Mouse (Mus musculus): ENCODE measurements around the gene Melk.

Gene Melk

DNA sequence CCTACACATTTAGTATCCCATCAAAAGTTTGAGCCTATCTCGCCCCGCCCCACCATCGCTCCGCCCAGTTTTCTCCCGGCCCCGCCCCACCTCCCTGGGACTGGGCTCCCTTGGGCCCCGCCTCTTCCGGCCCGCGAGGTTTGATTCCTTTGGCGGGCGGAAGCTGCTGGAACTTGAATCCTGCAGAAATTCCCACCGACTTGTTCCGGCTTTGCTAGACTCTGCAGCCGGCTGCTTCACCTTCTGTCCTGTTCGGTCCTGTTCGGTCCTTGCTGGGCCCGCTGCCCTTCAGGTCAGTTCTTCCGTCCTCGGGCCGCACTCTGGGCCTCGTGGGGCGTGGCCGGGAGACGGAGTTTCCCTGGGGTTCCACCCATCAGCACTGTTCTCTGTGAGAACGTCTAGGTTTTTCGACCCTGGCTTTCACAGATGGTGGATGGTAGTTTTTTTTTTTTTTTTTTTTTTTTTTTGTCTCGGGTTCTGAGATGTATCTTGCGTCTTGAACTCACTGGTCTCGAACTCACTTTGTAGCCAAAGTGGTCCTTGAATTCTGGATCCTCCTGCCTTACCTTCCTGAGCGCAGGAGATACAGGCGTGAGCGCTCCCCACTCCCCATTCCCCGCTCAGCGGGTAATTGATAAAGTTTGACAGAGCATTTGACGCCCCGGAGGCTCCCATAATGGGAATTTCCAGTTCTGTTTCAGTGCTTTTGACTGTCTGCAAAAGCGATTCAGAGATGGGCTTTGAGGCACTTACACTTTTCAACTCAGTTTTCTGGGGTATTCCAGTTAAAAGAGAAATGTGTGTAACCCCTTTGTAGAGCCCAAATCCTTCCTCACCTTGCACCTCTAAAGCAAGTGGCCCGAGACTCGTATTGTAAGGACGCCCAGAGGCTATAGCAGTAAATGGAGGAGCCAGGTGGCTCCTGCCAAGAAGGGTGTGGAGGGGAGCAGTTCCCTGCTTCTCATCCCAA is at the start of gene Melk:
TSS of gene Melk (plus strand) at position 96 of the 970 bp plus-strand sequence.
- in situ Hi-C loops (cut with MboI, MseI), result no loop called here

DNA sequence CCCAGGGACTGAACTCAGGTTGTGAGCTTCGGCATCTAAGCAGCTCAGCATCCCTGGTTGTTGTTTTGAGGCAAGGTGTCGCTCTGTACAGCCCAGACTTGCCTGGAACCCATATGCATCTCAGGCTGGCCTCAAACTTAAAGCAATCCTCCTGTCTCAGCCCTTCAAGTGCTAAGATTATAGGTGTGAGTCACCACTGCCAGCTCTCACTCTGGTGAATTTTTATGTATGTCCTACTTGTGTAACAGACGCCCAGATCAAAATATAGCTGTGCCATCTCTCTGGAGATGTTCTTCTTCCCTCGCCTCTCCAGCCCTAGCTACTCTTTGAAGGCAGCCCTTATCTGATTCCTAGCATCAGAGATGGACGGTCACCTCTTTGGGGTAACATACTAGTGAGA is 49.2 kb upstream of the Melk start:
- in situ Hi-C loops (cut with MboI, MseI), result no loop called here

DNA sequence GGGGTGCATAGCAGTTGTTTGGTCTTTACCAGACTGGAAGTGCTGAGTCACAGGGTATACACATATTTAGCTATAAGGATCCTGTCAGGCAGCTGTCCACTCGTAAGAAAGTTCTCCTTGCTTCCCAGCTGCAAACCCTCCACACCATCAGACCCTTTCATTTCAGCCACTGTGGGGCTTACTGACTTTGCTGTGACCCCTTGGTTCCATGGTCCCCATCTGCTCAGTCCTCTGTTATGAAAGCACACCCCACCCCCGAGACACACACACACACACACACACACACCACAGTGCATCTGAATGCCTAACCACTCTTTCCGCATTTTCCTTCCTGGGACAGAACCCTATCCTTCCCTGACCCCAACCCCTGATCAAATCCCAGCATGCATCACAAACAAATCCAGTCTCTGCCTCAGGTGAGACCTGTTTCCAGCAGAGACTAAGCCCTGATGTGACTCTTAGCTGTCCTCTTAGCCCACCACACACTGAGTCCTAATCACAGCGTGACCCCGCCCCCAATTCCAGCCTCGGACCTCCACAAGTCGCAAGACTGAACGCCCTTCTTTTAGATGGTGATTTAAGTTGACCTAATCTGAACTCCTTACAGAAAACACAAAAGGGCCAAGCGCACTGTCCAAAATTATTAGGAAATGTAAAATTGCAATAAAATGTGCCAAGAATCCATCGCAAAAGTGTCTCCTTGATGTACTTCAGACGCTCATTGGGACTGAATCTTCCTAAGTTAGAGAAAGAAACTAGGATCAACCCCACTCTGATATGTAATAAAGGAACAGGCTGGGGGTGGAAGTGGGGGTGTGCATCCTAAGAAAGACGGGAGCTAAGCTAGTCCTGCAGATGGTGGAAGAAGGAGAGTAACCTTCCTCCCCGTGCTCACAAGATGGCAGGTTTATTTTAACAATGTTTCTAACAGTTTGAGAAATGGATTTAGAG is 48.4 kb upstream of the Melk start:
- in situ Hi-C loops (cut with MboI, MseI), result no loop called here

DNA sequence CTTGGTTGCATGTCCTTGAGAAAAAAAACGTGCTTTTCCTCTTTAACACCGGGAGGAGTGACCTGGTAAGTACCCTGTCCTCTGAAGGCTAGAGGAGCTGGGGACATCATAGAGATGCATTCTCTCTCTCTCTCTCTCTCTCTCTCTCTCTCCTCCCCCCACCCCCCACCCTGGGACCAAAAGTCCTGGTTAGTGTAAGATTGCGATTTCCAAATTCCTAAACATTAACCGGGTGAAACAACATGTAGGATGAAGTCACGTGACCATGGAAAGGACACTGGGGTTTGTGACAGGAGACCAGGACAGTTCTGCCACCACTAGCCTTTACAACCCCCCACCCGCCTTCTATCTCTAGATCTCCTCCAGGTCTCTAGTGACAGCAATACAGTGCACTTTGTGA is 47.5 kb upstream of the Melk start:
- in situ Hi-C loops (cut with MboI, MseI), result no loop called here

DNA sequence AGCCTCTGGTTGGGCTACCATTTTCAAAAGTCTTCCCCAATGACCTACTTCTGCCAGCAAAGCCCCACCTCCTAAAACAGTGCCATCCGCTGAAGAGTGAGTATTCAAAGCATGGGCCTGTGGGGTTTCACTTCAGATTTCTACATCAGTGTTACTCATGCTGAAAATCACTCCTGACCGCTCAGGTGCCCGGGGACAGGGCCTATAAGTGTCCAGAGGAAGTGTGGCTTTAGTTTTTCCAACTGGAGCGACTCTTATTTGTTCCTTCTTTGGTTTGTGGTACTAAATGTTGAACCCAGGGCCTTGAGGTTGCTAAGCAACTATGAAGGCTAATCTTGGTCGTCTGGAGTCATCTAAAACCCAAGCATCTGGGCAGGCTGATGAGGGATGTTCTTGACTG is 46.1 kb upstream of the Melk start:
- in situ Hi-C loops (cut with MboI, MseI), result no loop called here

DNA sequence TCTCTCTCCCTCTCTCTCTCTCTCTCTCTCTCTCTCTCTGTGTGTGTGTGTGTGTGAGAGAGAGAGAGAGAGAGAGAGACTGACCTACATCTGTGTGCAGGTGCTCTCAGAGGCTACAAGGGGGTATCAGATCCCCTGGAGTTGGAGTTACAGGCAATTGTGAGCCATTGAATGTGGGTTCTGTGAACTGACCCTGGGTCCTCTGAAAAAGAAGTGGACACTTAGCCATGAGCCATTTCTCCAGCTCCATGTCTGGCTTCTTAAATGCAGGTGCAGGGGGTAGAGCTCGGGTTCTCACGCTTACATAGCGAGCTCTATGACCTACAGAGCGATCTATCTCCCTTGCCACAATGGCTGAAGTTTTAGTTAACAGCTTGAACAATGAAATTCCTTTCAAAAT is 41.5 kb upstream of the Melk start:
- in situ Hi-C loops (cut with MboI, MseI), result no loop called here

DNA sequence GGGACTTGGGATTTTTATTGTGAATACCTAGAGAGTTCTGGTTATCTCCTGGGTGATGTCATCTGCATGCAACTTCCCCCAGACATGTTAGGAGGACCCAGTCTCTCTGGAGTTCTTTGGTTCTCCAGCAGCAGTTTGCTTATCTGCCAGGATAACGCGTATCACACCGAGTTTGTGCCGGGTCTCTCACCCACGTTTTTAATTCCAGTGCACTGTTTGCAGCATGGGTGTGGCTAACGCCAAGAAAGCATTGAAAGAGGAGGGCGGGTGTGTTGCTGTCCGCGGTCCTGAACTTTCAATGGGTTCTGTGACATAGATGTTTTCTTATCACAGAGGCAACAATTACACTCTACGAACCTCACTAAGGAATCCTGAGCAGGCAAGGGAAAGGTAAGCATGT is 40.4 kb upstream of the Melk start:
- in situ Hi-C loops (cut with MboI, MseI), result no loop called here

DNA sequence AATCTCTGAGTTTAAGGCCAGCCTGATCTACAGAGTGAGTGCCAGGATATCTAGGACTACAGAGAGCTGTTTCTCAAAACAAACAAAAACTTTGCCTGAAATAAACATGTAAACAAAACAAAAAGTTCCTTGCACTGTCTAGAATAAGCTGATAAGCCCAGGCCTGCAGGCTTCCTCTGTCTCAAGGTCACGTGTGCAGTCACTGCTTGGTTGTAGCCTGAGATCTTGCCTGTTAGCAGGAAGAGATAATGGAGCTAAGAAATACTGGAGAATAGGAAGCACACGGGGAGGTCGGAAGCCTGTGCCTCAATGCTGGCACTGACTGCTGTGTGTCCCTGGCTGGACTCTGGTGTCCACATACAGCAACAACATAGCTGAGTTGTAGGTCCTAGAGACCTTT is 35.2 kb upstream of the Melk start:
- in situ Hi-C loops (cut with MboI, MseI), result no loop called here

DNA sequence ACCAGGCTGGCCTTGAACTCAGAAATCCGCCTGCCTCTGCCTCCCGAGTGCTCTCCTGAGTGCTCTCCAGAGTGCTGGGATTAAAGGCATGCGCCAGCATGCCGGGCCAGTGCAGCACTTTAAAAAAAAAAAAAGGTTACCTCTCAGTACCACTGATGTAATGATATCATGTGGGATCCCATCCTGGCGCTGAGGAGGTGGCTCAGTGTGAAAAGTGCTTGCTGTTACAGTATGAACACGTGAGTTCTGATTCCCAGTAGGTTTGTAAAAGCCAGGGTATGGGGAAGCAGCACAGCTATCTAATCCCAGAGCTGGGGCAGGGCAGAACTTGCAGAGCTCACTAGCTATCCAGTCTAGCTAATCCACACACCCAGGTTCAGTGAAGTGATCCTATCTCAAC is 33.2 kb upstream of the Melk start:
- in situ Hi-C loops (cut with MboI, MseI), result no loop called here

DNA sequence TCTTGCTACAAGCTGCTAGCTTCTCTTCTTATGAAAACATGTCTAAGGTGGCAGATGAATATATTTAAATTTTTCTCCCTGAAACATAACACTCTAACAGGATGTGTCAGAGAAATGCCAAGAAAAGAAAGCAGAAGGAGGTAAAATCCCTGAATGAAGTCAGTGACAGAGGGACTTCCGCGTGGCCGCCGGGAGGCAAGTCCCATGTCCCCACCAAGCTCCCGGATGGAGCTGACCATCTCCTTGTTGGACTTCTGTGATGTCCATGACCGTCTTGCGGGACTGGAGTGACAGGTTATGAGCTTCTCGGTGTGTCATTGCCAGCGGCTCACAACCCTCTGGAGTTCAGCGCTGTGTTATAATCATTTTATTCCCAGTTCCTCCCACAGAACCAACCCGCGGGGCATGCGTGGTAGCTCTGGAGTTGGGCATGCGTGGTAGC is 31.3 kb upstream of the Melk start:
- in situ Hi-C loops (cut with MboI, MseI), result no loop called here

DNA sequence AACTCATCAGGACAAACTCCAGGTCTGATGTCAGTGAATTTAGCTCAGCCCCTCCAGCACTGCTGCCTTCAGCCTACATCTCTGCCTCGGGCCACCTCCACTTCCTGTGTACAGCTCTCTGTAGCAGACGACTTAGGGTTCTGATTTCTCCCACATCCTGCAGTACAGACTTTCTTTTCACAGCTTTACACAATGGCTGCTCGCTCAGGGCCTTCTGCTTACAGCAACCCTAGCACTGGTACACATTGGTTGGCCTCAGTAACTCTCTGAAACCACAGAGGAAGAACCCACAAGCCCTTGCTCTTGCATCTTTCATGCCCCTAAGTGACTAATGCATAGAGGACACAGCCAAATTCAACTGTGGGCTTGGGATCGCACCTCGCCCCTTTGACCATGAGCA is 29.5 kb upstream of the Melk start:
- in situ Hi-C loops (cut with MboI, MseI), result no loop called here

DNA sequence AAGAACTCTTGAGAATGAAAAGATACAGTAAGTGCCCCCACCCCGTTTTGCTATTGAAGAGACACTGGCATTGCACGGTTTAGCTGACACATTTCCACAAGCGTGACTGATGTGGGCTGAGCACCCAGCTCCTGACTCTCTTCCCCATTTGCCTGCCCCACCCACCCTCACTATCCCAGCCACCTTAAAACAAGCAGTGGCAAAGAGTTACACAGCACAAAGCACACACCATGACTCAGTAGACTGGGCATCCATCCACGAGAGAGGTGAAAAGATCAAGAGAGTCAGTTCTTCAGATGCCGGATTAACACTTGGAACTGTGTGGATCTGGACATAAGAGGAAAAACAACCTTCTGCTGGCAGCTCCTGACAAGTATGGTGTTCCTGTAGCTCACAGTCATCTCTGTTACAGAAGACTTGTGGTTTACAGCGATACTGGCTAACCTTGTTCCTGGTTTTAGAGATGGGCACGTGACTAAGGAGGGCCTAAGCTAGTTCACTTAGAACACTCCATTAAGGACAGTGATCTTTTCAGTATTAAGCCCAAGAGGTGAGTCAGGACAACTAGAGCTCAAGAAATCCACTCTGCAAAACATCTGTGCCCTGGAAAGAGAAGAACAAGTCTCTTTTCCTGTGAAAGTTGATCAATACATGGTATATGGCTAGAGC is 18.9 kb upstream of the Melk start:
- in situ Hi-C loops (cut with MboI, MseI), result loop anchor here (10.0 kb wide), 1 partner anchor 107 kb away; no protein-coding TSS in a partner anchor

DNA sequence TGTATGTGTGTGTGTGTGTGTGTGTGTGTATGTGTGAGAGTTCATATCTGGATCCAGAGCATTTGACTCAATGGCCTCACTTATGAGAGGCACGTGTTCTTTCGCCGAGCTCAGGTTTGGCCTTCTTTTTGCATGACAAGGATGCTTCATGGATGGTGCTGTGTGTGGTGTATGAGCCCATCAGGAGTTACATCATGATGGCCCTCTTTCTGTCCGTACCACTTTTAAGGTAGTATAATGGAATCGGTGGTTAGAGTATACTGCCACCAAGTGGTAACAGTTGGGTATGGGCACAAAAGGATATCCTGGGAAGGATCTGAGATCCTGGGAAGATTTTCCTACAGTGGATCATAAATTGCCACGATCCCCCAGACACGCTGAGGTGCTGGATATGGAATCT is 8.1 kb upstream of the Melk start:
- in situ Hi-C loops (cut with MboI, MseI), result loop anchor here (5.0 kb wide), 1 partner anchor 75 kb away; no protein-coding TSS in a partner anchor

DNA sequence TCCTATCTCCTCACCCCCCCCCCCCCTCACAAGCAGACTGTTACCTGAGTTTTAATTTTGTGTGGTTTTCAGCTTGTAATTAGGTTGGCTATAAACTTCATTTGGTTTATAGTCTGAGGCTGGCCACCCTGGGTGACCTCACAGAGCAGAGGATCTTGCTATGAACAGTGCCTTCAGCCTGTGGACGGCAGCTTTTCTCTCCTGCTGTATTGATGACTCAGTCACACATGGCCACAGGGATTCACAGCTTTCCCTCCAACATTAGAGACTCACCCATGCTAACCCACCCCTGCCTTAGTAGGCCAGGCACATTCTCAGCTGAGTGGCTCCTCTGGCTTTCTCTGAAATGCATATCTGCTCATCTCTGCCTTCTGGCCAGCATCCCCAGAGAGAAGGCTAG is 4.8 kb upstream of the Melk start:
- in situ Hi-C loops (cut with MboI, MseI), result no loop called here

DNA sequence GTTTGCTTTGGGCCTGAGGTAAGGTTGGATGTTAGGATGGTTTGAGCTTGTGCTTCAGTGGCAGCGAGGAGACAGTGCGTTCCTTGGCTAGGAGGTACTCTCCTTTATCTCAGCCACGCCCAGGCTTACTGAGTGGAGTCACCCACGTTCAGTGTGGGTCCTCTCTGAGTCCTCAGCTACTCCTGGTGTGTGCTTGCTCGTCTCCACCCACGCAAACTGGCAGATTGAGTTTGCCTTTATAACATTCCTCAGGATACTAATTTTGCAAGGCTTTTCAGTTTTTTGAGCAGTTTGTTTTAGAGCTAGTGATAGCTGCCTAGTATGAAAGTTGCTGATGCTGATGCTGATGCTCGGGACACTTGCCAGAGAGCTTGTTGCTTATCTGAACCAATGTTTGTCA is 5.9 kb downstream of the Melk start:
- in situ Hi-C loops (cut with MboI, MseI), result no loop called here

DNA sequence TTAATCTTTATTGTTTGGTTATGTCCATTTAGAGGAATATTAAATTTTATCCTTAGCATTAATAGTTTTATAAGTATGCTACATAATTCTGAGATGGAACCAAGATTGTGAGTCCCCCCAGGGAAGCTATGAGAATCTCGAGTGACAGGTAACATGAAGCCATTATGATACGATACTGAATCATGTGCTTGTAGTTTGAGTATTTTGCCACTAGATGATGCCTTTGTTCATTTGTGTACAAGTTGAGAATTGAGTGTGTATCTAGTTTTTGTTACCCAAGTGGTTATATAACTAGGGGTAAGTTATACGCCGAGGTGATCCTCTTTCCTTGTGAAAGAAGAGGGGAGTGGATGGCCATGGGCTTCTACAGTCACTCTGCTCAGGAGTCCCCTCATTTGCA is 9.8 kb downstream of the Melk start:
- in situ Hi-C loops (cut with MboI, MseI), result no loop called here

DNA sequence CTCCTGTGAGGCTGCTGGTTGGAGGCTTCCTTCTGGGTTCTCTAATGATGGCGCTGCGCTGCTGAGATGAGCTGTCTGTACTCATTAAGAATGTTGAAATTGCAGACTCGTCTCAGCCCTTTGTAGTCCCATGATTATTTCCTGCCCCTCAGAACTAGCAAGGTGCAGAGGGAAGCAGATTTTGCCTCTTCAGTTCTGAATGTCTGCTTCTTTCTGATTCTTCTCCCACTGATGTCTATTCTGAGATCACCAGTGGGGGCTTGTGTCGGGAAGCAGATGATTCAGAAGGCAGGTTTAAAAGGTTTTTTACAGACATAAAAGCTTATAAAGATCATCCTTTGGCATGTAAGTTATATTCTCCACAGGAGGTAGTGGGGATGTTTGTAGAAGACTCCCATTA is 10.2 kb downstream of the Melk start:
- in situ Hi-C loops (cut with MboI, MseI), result no loop called here

DNA sequence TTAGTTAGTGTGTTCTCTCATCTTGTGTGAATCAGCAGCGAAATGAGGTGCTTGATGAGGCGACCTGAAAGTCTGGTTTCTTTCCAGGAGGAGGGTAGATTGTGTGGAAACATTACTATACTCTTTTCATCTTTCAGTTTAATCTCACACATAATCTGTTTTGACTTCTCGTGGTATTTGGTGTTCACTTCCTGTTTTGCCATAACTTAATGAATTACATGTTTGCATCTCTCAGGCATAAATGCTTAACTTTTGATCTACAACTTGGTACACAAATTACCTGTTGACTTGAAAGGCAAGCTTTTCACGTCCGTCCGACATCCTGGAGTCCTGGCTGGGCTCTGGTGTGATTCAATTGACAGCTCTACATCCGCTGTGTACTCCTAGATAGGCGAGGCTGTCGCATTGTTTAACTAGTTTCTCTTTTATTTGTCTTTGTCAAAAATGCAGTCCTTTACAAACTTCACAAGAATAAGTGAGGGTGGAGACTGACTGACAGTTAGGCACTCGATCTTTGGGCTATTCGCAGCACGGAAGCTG is 15.7 kb downstream of the Melk start:
- in situ Hi-C loops (cut with MboI, MseI), result no loop called here

DNA sequence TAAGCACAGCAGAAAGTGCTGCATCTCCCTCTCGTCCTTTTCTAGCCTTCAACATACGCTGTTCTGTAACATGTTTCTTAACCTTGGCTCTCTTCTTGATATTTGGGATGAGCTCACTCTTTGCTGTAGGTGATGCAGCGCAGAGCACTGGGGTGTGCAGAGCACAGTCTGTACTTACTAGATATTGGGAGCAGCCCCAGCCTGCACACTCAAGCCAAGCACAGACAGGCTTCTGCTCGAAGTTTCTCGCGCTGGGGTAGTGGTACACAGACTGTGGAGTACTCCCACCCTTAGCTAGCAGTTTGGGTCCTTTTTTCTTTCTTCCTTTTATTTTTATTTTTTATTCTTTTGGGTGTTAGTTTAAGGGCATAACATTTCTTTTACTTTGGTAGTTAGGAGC is 19.8 kb downstream of the Melk start:
- in situ Hi-C loops (cut with MboI, MseI), result no loop called here

DNA sequence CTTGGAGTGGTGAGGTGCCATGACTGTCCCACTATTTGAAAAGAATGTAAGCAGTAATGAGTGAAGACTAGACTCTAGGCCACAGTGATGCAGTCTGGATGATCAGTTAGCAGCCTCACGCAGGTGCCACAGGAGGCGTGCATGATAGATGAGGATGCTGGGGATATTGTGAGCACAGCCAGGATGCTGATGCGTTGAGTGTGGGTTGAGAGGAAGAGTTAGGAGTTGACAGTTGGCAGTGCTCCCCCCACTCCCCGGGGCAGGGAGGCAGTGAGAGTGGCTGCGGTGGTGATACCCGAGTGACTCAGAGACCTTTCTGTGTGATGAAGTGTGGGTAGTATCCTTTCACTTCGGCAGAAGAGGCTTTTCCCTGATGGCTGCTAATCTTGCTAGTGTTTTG is 21.4 kb downstream of the Melk start:
- in situ Hi-C loops (cut with MboI, MseI), result no loop called here

DNA sequence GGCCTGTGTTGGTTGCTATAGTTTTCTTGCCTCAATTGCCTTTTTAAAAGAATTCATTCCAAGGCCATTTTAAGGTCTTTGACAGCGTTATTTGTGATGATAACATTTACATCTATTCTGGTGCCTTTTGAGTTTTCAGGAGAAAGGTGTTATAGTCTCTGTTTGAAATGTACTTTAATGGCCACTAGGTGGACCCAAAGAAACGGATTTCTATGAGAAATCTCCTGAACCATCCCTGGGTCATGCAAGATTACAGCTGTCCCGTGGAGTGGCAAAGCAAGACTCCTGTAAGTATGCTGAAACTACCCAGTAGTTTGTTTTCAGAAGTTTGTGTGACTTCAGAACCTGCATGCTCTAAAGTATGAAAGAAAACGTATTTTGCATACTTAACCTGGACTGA is 24.8 kb downstream of the Melk start:
- in situ Hi-C loops (cut with MboI, MseI), result no loop called here

DNA sequence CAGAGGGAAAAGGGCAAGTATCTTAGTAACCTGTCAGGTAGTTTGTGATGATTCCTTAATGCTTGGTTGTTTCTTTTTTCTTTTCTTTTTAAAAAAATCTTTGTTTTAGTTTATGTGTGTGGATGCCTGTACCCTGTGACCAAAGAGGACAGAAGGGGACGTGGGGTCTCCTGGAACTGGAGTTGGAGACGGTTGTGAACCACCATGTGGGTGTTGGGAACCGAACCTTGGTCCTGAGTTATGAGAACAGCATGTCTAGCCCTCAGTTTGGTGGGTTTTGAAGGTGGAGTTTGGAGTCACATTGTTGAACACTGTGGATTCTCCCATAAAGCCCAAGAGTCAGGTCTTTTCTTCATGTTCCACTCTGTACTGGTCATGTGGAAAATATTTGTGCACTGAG is 26.0 kb downstream of the Melk start:
- in situ Hi-C loops (cut with MboI, MseI), result no loop called here
